Mouse (Mus musculus) neural tube, embryonic 13.5 days (tissue): ENCODE measurements around the gene Memo1. TPM values are rescaled to one million over a fixed set of nuclear protein-coding genes. Genes with fewer than 3 reads are reported as not detected.
A peak's percentile ranks its signal among the peaks of the same experiment; 100 is the strongest.
"Not testable (repeated sequence)": the region's sequence is repeated elsewhere in the genome, so short reads cannot be mapped to it uniquely, and the experiment has no call there.

Experiments
- ATAC-seq: fragments of 200-750 bp; cut with Nextera tagmentation; 2 replicates; pipeline ENCODE4 v1.8.0; 2017; ENCODE audit warnings: low read depth, mild to moderate bottlenecking, moderate TSS enrichment, moderate library complexity
- H3K27ac ChIP-seq: fragments of 300-500 bp; sonication (generic); replicated peaks from 2 replicates; pipeline ENCODE4 v1.5.1; 2015; ENCODE audit warnings: moderate library complexity, mild to moderate bottlenecking, inconsistent platforms
- H3K27me3 ChIP-seq: fragments of 300-500 bp; sonication (generic); 2 replicates; pipeline ENCODE4 v1.6.1; 2015; ENCODE audit warnings: mild to moderate bottlenecking, inconsistent platforms
- H3K36me3 ChIP-seq: fragments of 300-500 bp; sonication (generic); 2 replicates; pipeline ENCODE4 v1.6.1; 2015; ENCODE audit warnings: mild to moderate bottlenecking, inconsistent platforms
- H3K4me1 ChIP-seq: fragments of 300-500 bp; sonication (generic); replicated peaks from 2 replicates; pipeline ENCODE4 v1.6.1; 2015; ENCODE audit warnings: inconsistent platforms
- H3K4me2 ChIP-seq: fragments of 300-500 bp; sonication (generic); 2 replicates; pipeline ENCODE4 v1.6.1; 2015; ENCODE audit warnings: inconsistent platforms, mild to moderate bottlenecking, moderate library complexity
- H3K4me3 ChIP-seq: fragments of 300-500 bp; sonication (generic); 2 replicates; pipeline ENCODE4 v1.5.1; 2015; ENCODE audit warnings: mild to moderate bottlenecking, inconsistent platforms
- H3K9ac ChIP-seq: fragments of 300-500 bp; sonication (generic); 2 replicates; pipeline ENCODE4 v1.6.1; 2015; ENCODE audit warnings: moderate library complexity, mild to moderate bottlenecking, inconsistent platforms
- H3K9me3 ChIP-seq: fragments of 300-500 bp; sonication (generic); 2 replicates; pipeline ENCODE4 v1.6.1; 2016; ENCODE audit warnings: inconsistent platforms
- WGBS: fragments of 180-500 bp; shearing (Covaris S2); methylation state at CpG from one replicate; pipeline ENCODE4 v1.1.7; 2015; 5-methylcytosine and 5-hydroxymethylcytosine counted together
- polyA plus RNA-seq: library from polyadenylated mRNA; unstranded; fragments of >200 nt; fragmentation: Nextera tagmentation; extraction: Ambion mirVana; gene quantifications from 2 replicates; pipeline ENCODE4 v1.2.1, GENCODE M21; 2015

The Memo1 gene
- polyA plus RNA-seq, 1 experiment from 2014 or later, result 67.3 TPM

- H3K4me2 ChIP-seq, H3K4me3 ChIP-seq, H3K4me1 ChIP-seq, ATAC-seq, H3K27ac ChIP-seq, H3K9ac ChIP-seq, H3K9me3 ChIP-seq, H3K27me3 ChIP-seq: not testable (repeated sequence)
- H3K36me3 ChIP-seq, result peaks cover 17% of the 10 kb centered on the region; the same call in 1 of the 2 replicates
- 85% methylated on average over 16 of the region's 16 CpGs for WGBS
Measured at GRCm38 (mm10) chr17:74212831-74213524, 82.3 kb downstream of the Memo1 start.

- ATAC-seq, result no peak
- Histone ChIP-seq H3K4me1 (no peaks in the 10 kb centered on the region), H3K4me2 (no peak overlapping the region), H3K4me3 (no peak overlapping the region), H3K36me3 (peaks cover 17% of the 10 kb centered on the region; the same call in 1 of the 2 replicates), H3K27ac (no peak overlapping the region), H3K9ac (no peak overlapping the region), H3K9me3 (no peaks in the 10 kb centered on the region), H3K27me3 (no peaks in the 10 kb centered on the region)
- 72% methylated on average over 5 of the region's 5 CpGs for whole genome bisulfite sequencing
Measured at GRCm38 (mm10) chr17:74209143-74209908, 86.0 kb downstream of the Memo1 start.

- H3K4me3 ChIP-seq, result no peak overlapping the region
- no peaks in the 10 kb centered on the region for H3K9me3 ChIP-seq
- H3K36me3 ChIP-seq, result no peaks in the 10 kb centered on the region; the same call in 1 of the 2 replicates
- H3K27ac ChIP-seq, result no peak overlapping the region
- H3K9ac ChIP-seq, result no peak overlapping the region
- no peaks in the 10 kb centered on the region for H3K27me3 ChIP-seq
- H3K4me1 ChIP-seq, result peaks cover 4% of the 10 kb centered on the region; the same call in 1 of the 2 replicates
- ATAC-seq, result no peak
- H3K4me2 ChIP-seq, result no peak overlapping the region
- WGBS, result 36% methylated on average over 2 of the region's 2 CpGs
Measured at GRCm38 (mm10) chr17:74195943-74196342, 99.4 kb downstream of the Memo1 start.

- H3K36me3 ChIP-seq, result no peaks in the 10 kb centered on the region; the same call in 1 of the 2 replicates
- H3K4me2 ChIP-seq, result no peak overlapping the region
- H3K9me3 ChIP-seq, result no peaks in the 10 kb centered on the region
- H3K27ac ChIP-seq, result no peak overlapping the region; the same call in 1 of the 2 replicates
- no peak overlapping the region for H3K4me3 ChIP-seq
- H3K9ac ChIP-seq, result no peak overlapping the region
- peaks cover 4% of the 10 kb centered on the region; the same call in 1 of the 2 replicates for H3K4me1 ChIP-seq
- WGBS, result 62% methylated on average over 9 of the region's 9 CpGs
- no peaks in the 10 kb centered on the region for H3K27me3 ChIP-seq
- peak; percentile 61; the same call in 1 of the 2 replicates for ATAC-seq
Measured at GRCm38 (mm10) chr17:74194755-74195154, 100.6 kb downstream of the Memo1 start.

- WGBS, result 77% methylated on average over 1 of the region's 1 CpGs
- no peaks in the 10 kb centered on the region; the same call in 1 of the 2 replicates for H3K36me3 ChIP-seq
- no peak for ATAC-seq
- H3K9me3 ChIP-seq, result no peaks in the 10 kb centered on the region
- no peaks in the 10 kb centered on the region for H3K27me3 ChIP-seq
- H3K4me3 ChIP-seq, result no peak overlapping the region
- no peak overlapping the region for H3K27ac ChIP-seq
- H3K9ac ChIP-seq, result no peak overlapping the region
- no peak overlapping the region for H3K4me2 ChIP-seq
- H3K4me1 ChIP-seq, result peaks cover 4% of the 10 kb centered on the region; the same call in 1 of the 2 replicates
Measured at GRCm38 (mm10) chr17:74193463-74193862, 101.9 kb downstream of the Memo1 start.

GRCm38 (mm10) chr17:74191446-74191845 lies 103.9 kb downstream of the Memo1 start:
- Histone ChIP-seq H3K27ac (no peak overlapping the region), H3K4me2 (no peak overlapping the region), H3K4me3 (no peak overlapping the region), H3K27me3 (no peaks in the 10 kb centered on the region), H3K9me3 (no peaks in the 10 kb centered on the region), H3K9ac (no peak overlapping the region), H3K4me1 (peaks cover 4% of the 10 kb centered on the region; the same call in 1 of the 2 replicates), H3K36me3 (no peaks in the 10 kb centered on the region)
- WGBS, result 80% methylated on average over 5 of the region's 5 CpGs
- ATAC-seq, result no peak

GRCm38 (mm10) chr17:74186197-74186596 lies 109.1 kb downstream of the Memo1 start:
- Histone ChIP-seq H3K4me3 (no peak overlapping the region), H3K27me3 (no peaks in the 10 kb centered on the region), H3K9ac (no peak overlapping the region), H3K27ac (no peak overlapping the region), H3K4me1 (no peaks in the 10 kb centered on the region; the same call in 1 of the 2 replicates), H3K36me3 (no peaks in the 10 kb centered on the region), H3K4me2 (no peak overlapping the region), H3K9me3 (no peaks in the 10 kb centered on the region)
- WGBS, result 58% methylated on average over 5 of the region's 5 CpGs
- ATAC-seq, result no peak; the same call in 1 of the 2 replicates

GRCm38 (mm10) chr17:74184739-74185138 lies 110.6 kb downstream of the Memo1 start:
- no peak overlapping the region for H3K27ac ChIP-seq
- H3K4me3 ChIP-seq, result no peak overlapping the region
- 100% methylated on average over 1 of the region's 1 CpGs for WGBS
- H3K9me3 ChIP-seq, result no peaks in the 10 kb centered on the region
- H3K4me1 ChIP-seq, result no peaks in the 10 kb centered on the region; the same call in 1 of the 2 replicates
- no peak overlapping the region for H3K4me2 ChIP-seq
- H3K36me3 ChIP-seq, result no peaks in the 10 kb centered on the region
- no peak for ATAC-seq
- H3K27me3 ChIP-seq, result no peaks in the 10 kb centered on the region
- H3K9ac ChIP-seq, result no peak overlapping the region

- H3K9ac ChIP-seq, result no peak overlapping the region
- H3K4me3 ChIP-seq, result no peak overlapping the region
- no peaks in the 10 kb centered on the region for H3K27me3 ChIP-seq
Measured at GRCm38 (mm10) chr17:74180889-74181288, 114.4 kb downstream of the Memo1 start.

GRCm38 (mm10) chr17:74179640-74180039 lies 115.7 kb downstream of the Memo1 start:
- not testable (repeated sequence) for H3K4me3 ChIP-seq, H3K4me2 ChIP-seq, H3K27ac ChIP-seq, H3K36me3 ChIP-seq, H3K4me1 ChIP-seq, ATAC-seq, H3K27me3 ChIP-seq, H3K9me3 ChIP-seq, H3K9ac ChIP-seq
- WGBS, result 99% methylated on average over 2 of the region's 2 CpGs

More at GRCm38 (mm10) chr17:74180889-74181288, 114.4 kb downstream of the Memo1 start:
- H3K9me3 ChIP-seq, result no peaks in the 10 kb centered on the region
- no peaks in the 10 kb centered on the region for H3K36me3 ChIP-seq
- H3K4me1 ChIP-seq, result no peaks in the 10 kb centered on the region
- no peak for ATAC-seq
- no peak overlapping the region for H3K27ac ChIP-seq
- H3K4me2 ChIP-seq, result no peak overlapping the region

- ATAC-seq, result no peak
- Histone ChIP-seq H3K9ac (no peak overlapping the region), H3K36me3 (no peaks in the 10 kb centered on the region), H3K4me1 (no peaks in the 10 kb centered on the region), H3K4me3 (no peak overlapping the region), H3K27ac (no peak overlapping the region), H3K27me3 (no peaks in the 10 kb centered on the region), H3K9me3 (peaks cover 5% of the 10 kb centered on the region; the same call in 1 of the 2 replicates), H3K4me2 (no peak overlapping the region)
Measured at GRCm38 (mm10) chr17:74173726-74174125, 121.6 kb downstream of the Memo1 start.

GRCm38 (mm10) chr17:74172834-74173233 lies 122.5 kb downstream of the Memo1 start:
- ATAC-seq, result no peak
- Histone ChIP-seq H3K27ac (no peak overlapping the region), H3K4me3 (no peak overlapping the region), H3K4me1 (no peaks in the 10 kb centered on the region), H3K4me2 (no peak overlapping the region), H3K9me3 (peaks cover 5% of the 10 kb centered on the region; the same call in 1 of the 2 replicates), H3K9ac (no peak overlapping the region), H3K27me3 (no peaks in the 10 kb centered on the region), H3K36me3 (no peaks in the 10 kb centered on the region)
- WGBS, result 86% methylated on average over 1 of the region's 1 CpGs
